Mouse (Mus musculus) spleen, postnatal 14 days (tissue): ENCODE data around the gene Dtd2.
A peak's percentile ranks its signal among the peaks of the same experiment; 100 is the strongest.

Source experiments
- DNase-seq, 2 experiments: peaks; one replicate each; pipeline ENCODE4 v3.0.0; 2021 to 2022; ENCODE audit warnings: low spot score in 2 of 2

Gene Dtd2

GRCm38 (mm10) chr12:52005877-52006632, at the start of gene Dtd2:
Gene Dtd2, minus strand, starts transcription at chr12:52006501.
- peak; percentile 88 to 94 for DNase-seq

DNA sequence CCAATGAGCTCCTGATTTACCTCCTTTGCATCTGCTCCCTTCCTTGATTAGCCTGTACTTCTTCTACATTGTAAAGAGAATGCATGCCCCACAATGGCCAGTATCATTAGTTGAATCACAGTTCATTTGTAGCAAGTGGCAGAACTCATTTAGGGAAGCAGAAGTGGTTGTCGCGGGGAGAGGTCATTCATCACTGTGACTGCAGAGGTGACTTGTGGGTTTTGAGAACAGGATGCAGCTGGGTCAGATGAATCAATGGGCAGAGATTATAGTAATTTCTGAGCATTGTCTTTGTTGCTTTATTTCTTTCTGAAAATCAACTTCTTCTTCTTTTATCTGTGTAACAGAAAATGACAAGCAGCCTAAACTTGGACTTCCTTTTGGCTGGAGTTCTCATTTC, 43.0 kb upstream of the Dtd2 start:
- DNase-seq, result no peak

GRCm38 (mm10) chr12:52046371-52046770, 40.1 kb upstream of the Dtd2 start:
- no peak for DNase-seq

DNA sequence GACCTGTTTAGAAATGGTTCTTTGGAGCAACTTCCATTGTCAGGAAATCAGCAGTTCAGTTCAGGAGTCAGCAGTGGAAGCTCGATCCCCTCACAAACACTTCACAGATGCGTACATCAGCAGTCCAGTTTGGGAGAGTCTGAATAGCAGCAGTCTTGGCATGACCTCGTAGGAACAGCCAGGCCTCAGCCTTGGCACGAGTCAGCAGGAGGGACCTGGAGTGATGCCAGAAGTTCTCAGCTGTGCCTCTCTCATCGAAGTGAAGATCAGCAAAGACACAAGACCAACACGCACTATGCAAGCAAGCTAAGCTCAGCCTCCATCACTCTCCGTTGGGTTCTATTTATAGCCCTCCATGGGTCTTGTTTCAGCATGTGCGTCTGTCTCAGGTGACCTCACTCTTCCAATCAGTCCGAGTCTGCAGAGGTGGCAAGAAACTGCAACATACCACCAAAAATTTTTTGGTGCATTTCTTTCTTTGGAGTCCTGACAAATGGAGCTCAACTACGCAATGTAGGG, 36.6 kb upstream of the Dtd2 start:
- DNase-seq, result no peak

DNA sequence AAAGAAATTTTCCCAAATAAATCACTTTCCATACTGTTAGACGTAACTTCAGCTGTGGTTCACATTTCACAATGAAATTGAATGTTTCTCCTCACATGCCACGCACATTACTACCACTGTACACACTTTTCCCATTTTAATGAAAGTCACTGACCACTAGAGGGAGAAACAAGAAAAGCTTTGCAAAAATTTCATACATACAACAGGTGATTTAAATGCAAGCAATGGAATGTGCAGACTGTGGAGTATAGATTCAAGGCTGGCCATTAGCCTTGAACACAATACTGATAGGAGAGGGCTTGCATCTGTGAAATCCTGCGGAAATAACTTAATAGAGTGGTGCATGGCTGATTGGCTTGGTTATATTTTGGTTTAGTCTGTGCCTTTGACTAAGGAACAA, 32.1 kb upstream of the Dtd2 start:
- DNase-seq, result no peak

GRCm38 (mm10) chr12:52034956-52035355, 28.7 kb upstream of the Dtd2 start:
- no peak for DNase-seq

- DNase-seq, result no peak
Measured at GRCm38 (mm10) chr12:52032276-52032675, 26.0 kb upstream of the Dtd2 start.

DNA sequence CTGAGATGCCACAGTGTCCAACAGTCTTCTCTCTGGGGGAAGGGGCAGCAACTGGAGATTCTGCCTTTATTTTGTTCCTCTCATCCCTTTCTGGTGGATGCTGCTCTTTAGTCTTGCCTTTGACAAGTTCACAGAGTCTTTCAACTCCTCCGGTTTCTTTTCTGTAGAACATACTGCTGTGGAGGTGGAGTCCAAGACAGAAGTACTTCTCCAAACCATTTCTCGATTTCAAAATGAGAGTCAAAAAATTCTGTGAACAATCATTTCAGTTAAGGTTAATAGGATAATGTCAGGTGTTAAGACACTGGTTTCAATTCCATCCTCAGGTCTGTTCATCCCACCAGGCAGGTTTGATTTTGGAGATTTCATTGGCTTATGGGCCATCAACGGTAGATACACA, 21.7 kb upstream of the Dtd2 start, which contains the start of gene Gpr33:
Gene Gpr33 (minus strand): TSS at position 101 of the 400 bp plus-strand sequence.
- no peak for DNase-seq

- DNase-seq, result no peak
Measured at GRCm38 (mm10) chr12:52014494-52015029, 8.3 kb upstream of the Dtd2 start.

GRCm38 (mm10) chr12:52014044-52014443, 7.7 kb upstream of the Dtd2 start:
- no peak for DNase-seq

GRCm38 (mm10) chr12:52013274-52013673, 7.0 kb upstream of the Dtd2 start:
- no peak for DNase-seq

GRCm38 (mm10) chr12:52012159-52012558, 5.9 kb upstream of the Dtd2 start:
- no peak for DNase-seq

GRCm38 (mm10) chr12:52010630-52010961, 4.3 kb upstream of the Dtd2 start:
- no peak for DNase-seq

GRCm38 (mm10) chr12:52009928-52010629, 3.8 kb upstream of the Dtd2 start:
- no peak for DNase-seq

DNA sequence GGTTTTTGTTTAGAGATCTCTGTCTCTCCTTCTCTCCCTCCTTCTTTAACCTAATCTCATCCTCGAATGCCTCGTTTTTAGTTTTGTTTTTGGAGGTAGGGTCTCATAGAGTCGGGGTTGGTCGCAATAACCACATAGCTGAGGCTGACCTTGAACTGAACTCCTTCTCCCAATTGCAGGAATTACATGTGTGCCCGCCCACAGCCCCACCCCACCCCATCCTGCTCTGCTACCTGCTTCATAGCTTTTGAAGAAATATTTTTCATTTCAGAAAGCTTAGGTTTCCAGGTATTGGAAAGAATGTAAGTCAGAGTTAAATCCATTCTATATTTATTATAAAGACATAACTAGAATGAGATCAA, 313 bp upstream of the Dtd2 start:
- DNase-seq, result no peak

GRCm38 (mm10) chr12:52002746-52003145, 3.6 kb downstream of the Dtd2 start:
- no peak for DNase-seq

- DNase-seq, result peak in 1 of 2 experiments; percentile 48
Measured at GRCm38 (mm10) chr12:52001544-52001943, 4.8 kb downstream of the Dtd2 start.

GRCm38 (mm10) chr12:51998366-51998932, 7.9 kb downstream of the Dtd2 start:
- DNase-seq, result no peak

- no peak for DNase-seq
Measured at GRCm38 (mm10) chr12:51995738-51996536, 10.4 kb downstream of the Dtd2 start.

GRCm38 (mm10) chr12:51990629-51991028, 15.7 kb downstream of the Dtd2 start:
- DNase-seq, result no peak

GRCm38 (mm10) chr12:51988536-51988935, 17.8 kb downstream of the Dtd2 start:
- DNase-seq, result no peak

DNA sequence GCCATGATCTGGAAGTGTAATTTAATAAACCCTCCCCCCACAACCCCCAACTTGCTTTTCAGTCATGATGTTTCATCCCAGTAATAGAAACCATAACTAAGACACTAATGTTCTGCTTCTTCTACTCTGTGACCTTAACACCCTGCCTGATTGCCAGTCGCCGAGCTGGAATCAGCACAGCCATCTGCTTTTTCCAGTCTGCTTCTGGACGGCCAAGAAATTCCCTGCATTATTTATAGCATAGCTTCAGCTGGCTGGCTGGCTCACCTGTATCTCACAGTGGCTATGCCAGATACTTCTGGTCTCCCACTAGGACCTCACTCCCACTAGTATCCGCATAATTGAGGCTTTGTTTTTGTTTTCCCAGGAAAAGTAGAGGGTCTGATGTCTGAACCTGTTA, 20.5 kb downstream of the Dtd2 start:
- DNase-seq, result no peak
